Mouse (Mus musculus): ENCODE measurements around the gene Col8a1.
A peak's percentile ranks its signal among the peaks of the same experiment; 100 is the strongest.

The Col8a1 gene

GRCm38 (mm10) chr16:57754526-57755125 lies at the start of gene Col8a1:
Gene Col8a1 (minus strand): TSS chr16:57754737.
- DNase-seq (ENCODE audit: low read depth): no peak

GRCm38 (mm10) chr16:57801886-57802285 lies 47.3 kb upstream of the Col8a1 start:
- DNase-seq (ENCODE audit: low read depth): no peak

- no peak for DNase-seq (ENCODE audit: low read depth)
Measured at GRCm38 (mm10) chr16:57796321-57796720, 41.8 kb upstream of the Col8a1 start.

DNA sequence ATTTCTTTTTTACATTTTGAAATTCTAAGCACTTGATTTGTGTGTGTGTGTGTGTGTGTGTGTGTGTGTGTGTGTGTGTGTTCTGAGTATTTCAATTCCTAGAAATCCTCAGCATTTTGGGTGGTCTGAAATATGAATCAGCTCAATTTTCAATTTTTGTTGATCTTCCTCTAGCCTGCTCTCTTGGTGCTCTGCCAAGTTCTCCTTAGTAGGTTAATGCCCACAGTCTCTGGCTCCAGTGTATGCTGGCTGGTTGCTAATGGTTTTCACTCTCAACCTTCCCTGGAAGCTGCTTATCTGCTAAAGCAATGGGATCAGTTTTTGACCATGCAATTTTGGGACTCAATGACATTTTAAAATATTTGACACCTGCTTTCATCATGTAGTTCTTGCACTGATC lies 24.5 kb upstream of the Col8a1 start:
- DNase-seq (ENCODE audit: low read depth): peak; percentile 7

- no peak for DNase-seq (ENCODE audit: low read depth)
Measured at GRCm38 (mm10) chr16:57765615-57766014, 11.1 kb upstream of the Col8a1 start.

DNA sequence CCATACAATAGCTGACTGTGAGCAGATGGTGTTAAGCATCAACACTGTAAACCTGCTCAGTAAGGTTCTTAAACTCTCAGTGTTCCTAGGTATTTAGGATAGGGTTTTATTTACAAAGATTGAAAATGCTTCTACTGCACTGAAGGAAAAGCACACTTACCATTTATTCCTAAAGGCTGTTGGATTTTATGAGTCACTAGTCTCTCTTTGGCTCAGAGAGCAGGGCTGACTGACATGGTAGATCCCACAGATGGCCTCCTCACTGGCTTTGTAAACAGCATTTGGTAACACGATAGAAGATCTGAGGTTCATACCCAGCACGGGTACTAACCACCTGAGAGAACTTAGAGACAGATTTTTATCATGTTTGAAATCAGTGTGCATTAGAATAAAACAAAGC lies 5.3 kb upstream of the Col8a1 start:
- no peak for DNase-seq (ENCODE audit: low read depth)

GRCm38 (mm10) chr16:57755708-57756107 lies 1.2 kb upstream of the Col8a1 start:
- DNase-seq (ENCODE audit: low read depth): no peak

DNA sequence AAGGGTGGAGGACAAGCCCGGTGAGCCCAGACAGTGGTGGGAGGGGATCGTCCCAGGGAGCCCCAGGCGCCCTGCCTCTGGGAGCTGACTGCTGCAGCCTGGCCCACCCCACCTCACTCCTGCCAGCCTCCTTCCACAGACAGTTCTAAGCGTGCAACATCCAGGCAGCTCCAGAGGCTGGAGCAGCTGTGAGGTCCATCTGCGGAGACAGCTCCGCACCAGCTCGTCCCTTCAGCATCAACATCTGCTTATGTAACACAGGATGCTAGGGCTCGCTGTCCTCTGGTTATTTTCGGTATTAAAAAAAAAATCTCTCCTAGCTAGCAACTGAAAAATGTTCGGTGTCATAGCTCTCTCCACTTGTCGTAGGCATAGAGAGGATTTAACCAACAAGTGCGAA lies 704 bp upstream of the Col8a1 start:
- no peak for DNase-seq (ENCODE audit: low read depth)

DNA sequence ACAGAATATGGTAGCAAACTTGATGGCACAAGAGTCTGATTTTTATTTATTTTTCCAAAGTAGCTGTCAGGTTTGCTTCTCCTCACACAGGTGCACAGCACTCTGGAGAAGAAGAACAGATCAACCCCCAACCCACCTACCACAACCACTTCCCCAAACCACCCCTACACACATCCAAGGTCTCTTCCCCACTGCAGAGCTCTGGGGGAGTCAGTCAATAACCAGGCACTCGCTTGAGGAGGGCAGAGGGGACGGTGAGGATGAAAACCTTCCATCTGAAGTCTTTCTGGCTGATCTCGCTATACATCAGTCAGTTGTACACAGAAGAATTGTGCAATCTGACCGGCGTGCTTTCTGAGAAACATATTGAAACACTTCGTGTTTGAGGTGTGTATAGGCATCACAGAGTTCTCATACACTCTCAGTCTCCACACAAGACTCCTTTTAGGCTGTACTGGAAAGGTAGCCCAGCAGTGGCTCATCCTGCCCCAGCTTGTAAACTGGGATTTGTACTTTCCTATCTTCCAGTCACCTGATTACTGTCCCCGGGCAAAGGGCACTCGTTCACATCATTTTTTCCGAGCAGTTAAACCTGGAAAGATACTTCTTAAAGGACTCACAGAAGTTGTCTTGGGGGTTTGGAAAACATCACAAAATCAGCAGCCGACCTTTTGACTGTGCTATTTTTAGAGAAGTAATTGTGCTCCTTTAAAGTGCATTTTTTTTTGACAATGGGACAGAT lies 827 bp downstream of the Col8a1 start:
- no peak for DNase-seq (ENCODE audit: low read depth)

DNA sequence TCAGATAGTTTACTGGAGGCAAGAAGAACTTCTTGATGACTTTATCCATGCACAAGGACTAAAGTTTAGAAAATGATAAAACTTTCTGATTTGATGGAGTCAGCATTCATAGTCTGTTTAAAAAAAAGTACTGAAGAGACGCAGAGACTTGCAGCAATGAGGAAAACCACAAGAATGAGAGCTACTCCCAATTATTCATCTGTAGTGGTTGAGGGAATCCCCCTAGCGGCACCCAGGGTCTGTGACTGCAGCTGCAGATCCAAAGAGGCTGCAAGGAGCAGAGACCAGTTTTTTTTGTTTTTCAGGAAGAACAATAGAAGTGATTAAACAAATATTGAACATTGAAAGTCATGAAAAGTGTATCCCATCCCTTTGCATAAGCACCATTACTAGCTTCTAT lies 4.0 kb downstream of the Col8a1 start:
- DNase-seq (ENCODE audit: low read depth): peak; percentile 54

DNA sequence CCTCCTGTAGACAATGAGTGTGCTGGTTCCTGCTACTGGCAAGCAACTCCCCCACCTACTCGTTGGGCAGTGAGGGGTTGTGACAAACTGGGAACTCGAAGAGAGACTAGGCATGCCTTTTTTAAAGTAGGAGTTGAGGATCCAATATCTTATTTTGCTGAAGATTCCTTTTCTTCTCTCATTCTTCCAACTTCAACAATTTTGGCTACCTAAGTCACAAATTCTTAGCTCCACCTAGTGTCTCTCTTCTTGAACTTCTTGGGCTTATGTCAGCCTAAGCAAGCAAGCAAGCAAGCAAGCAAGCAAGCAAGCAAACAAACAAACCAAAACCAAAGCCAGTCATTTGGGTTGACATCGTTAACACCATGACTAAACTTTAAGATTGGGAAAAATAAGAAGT lies 6.4 kb downstream of the Col8a1 start:
- peak; percentile 35 for DNase-seq (ENCODE audit: low read depth)

GRCm38 (mm10) chr16:57747357-57748056 lies 7.0 kb downstream of the Col8a1 start:
- no peak for DNase-seq (ENCODE audit: low read depth)

GRCm38 (mm10) chr16:57740169-57740568 lies 14.4 kb downstream of the Col8a1 start:
- no peak for DNase-seq (ENCODE audit: low read depth)

GRCm38 (mm10) chr16:57734942-57735341 lies 19.6 kb downstream of the Col8a1 start:
- no peak for DNase-seq (ENCODE audit: low read depth)

DNA sequence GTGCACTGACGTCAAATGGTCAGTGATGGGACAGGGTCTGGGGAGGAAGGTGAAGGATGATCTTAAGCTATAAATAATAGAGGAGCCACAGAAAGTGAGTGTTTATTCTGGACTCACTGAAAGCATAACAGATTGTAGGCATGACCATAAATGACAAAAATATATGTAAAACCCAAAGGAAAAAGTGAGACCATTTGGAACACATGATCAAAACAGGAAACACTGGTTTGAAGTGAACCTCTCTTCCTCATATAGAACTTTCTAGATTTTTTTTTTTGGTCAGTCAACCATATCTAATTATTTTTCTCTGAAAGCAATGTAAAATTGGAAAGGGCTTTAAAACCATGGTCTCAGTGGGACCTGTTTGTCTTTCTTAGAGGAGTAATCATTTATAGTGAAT lies 21.0 kb downstream of the Col8a1 start:
- no peak for DNase-seq (ENCODE audit: low read depth)

DNA sequence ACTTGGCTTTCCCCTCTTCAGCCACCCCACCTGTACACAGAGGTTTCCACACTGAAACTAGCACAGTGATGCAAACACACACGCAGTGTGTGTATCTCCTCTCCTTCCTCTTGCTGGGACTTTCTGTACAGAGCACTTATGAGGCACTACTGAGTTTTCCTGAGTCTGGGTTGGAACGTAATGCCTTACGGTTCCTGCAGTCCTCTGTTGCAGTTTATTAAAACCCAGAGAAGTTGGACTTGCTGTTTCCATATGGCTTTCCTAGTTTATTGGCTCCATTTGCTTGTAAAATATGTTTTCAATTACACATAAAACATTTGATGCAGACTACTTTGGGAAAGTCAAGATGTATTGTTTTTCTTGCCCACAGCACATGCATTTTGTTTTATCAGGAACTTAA lies 21.4 kb downstream of the Col8a1 start:
- no peak for DNase-seq (ENCODE audit: low read depth)

GRCm38 (mm10) chr16:57724978-57725377 lies 29.6 kb downstream of the Col8a1 start:
- DNase-seq (ENCODE audit: low read depth): no peak

DNA sequence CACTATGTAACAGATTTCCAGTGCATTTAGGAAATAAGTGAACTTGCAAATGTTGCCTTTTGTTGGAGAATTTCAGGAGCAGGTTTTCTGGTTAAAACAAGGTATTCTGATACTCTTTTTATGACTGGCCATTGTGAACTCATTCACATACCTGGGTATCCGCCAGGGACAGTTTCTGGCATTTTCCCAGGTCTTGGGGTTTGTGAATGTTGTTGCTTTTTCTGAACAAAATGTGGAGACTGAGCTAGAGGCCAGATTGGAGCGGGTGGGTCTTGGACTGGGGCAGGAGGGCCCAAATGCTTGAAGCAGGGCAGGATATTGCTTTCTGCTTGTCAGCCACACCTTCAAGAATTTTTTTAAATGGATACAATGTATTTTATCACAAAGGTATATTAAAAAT lies 35.6 kb downstream of the Col8a1 start:
- no peak for DNase-seq (ENCODE audit: low read depth)

DNA sequence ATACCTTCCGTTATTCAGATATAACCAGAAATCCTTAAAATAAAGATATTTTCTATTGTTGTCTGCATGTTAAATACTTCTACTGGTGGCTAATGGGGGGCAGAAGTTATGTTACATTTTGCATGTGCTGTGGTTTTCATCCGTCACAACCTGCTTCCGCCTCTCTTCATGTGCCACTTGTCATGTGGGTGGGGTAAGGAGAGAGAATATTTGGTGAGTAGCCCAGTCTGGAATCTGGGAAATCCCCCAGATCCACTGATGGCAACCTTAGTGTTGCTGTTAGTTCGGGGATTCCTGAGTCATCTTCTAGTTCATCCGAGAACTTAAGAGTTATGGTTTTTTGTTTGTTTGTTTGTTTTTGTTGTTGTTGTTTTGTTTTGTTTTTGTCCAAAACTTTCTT lies 55.8 kb downstream of the Col8a1 start:
- DNase-seq (ENCODE audit: low read depth): no peak

DNA sequence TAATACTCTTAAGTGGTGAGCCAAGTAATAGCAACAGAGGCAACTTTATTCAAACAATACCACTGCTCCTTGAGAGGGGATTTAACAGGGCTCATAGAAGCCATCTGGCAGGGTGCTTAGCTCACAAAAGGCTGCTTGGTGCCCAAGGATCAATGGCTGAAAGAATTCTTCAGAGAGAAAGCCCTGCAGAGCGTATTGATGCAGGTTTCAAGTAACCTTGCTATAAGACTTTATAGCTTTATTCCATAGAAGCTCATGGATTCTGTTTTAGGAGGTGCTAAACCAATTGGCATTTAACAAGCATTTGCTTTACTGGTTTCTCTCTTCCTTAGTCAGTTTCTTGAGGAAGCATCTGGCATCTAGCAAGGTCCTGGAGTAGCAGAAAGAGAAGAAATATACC lies 59.8 kb downstream of the Col8a1 start:
- no peak for DNase-seq (ENCODE audit: low read depth)

- DNase-seq (ENCODE audit: low read depth): no peak
Measured at GRCm38 (mm10) chr16:57693906-57694522, 60.5 kb downstream of the Col8a1 start.

- no peak for DNase-seq (ENCODE audit: low read depth)
Measured at GRCm38 (mm10) chr16:57685790-57686399, 68.6 kb downstream of the Col8a1 start.

All from 416B (cell line).